Mouse (Mus musculus): ENCODE measurements at regions not wholly inside any gene's neighbourhood (a gene's known extent, or its start where the extent isn't known, plus 50 kb on each side); places are given as distances from the start of the nearest gene placed in this dataset.

GRCm38 (mm10) chr4:142799291-142799690, 413.5 kb downstream of the Prdm2 start:
- no peak for DNase-seq (ENCODE audit: low spot score in 2 of 2)
- intact Hi-C loops (cut with DNase I) = no loop called here

- intact Hi-C loops (cut with DNase I) = no loop called here
- DNase-seq (ENCODE audit: low spot score in 2 of 2) = peak in 1 of 2 experiments; percentile 15
Observed at GRCm38 (mm10) chr4:142798834-142799233, 414.0 kb downstream of the Prdm2 start.

- DNase-seq (ENCODE audit: low spot score in 2 of 2) = no peak
- intact Hi-C loops (cut with DNase I) = no loop called here
Observed at GRCm38 (mm10) chr4:142792606-142792970, 420.2 kb downstream of the Prdm2 start.

- intact Hi-C loops (cut with DNase I) = no loop called here
- no peak for DNase-seq (ENCODE audit: low spot score in 2 of 2)
Observed at GRCm38 (mm10) chr4:142791823-142792605, 420.8 kb downstream of the Prdm2 start.

GRCm38 (mm10) chr4:142789048-142789447, 423.7 kb downstream of the Prdm2 start:
- intact Hi-C loops (cut with DNase I) = no loop called here
- no peak for DNase-seq (ENCODE audit: low spot score in 2 of 2)

- peak in 1 of 2 experiments; percentile 33 for DNase-seq (ENCODE audit: low spot score in 2 of 2)
- intact Hi-C loops (cut with DNase I) = no loop called here
Observed at GRCm38 (mm10) chr4:142785386-142785785, 427.4 kb downstream of the Prdm2 start.

- intact Hi-C loops (cut with DNase I) = no loop called here
- DNase-seq (ENCODE audit: low spot score in 2 of 2) = no peak
Observed at GRCm38 (mm10) chr4:142776711-142777411, 435.9 kb downstream of the Prdm2 start.

- intact Hi-C loops (cut with DNase I) = no loop called here
- DNase-seq (ENCODE audit: low spot score in 2 of 2) = no peak
Observed at GRCm38 (mm10) chr4:142775023-142775422, 437.8 kb downstream of the Prdm2 start.

- intact Hi-C loops (cut with DNase I) = no loop called here
- no peak for DNase-seq (ENCODE audit: low spot score in 2 of 2)
Observed at GRCm38 (mm10) chr4:142773651-142774151, 439.1 kb downstream of the Prdm2 start.

- intact Hi-C loops (cut with DNase I) = no loop called here
- DNase-seq (ENCODE audit: low spot score in 2 of 2) = peak in 1 of 2 experiments; percentile 28
Observed at GRCm38 (mm10) chr4:142772751-142773455, 439.9 kb downstream of the Prdm2 start.

GRCm38 (mm10) chr4:142771520-142772150, 441.2 kb downstream of the Prdm2 start:
- DNase-seq (ENCODE audit: low spot score in 2 of 2) = no peak
- intact Hi-C loops (cut with DNase I) = no loop called here

- intact Hi-C loops (cut with DNase I) = no loop called here
- no peak for DNase-seq (ENCODE audit: low spot score in 2 of 2)
Observed at GRCm38 (mm10) chr4:142770177-142770576, 442.6 kb downstream of the Prdm2 start.

- no peak for DNase-seq (ENCODE audit: low spot score in 2 of 2)
- intact Hi-C loops (cut with DNase I) = no loop called here
Observed at GRCm38 (mm10) chr4:142767665-142768064, 445.1 kb downstream of the Prdm2 start.

GRCm38 (mm10) chr4:142761577-142761976, 451.2 kb downstream of the Prdm2 start:
- intact Hi-C loops (cut with DNase I) = no loop called here
- no peak for DNase-seq (ENCODE audit: low spot score in 2 of 2)

- DNase-seq (ENCODE audit: low spot score in 2 of 2) = no peak
- intact Hi-C loops (cut with DNase I) = no loop called here
Observed at GRCm38 (mm10) chr4:142758102-142758501, 454.7 kb downstream of the Prdm2 start.

GRCm38 (mm10) chr4:142756332-142756731, 456.5 kb downstream of the Prdm2 start:
- intact Hi-C loops (cut with DNase I) = no loop called here
- DNase-seq (ENCODE audit: low spot score in 2 of 2) = peak; percentile 24 to 58

GRCm38 (mm10) chr4:142749918-142750317, 462.9 kb downstream of the Prdm2 start:
- no peak for DNase-seq (ENCODE audit: low spot score in 2 of 2)
- intact Hi-C loops (cut with DNase I) = no loop called here

- DNase-seq (ENCODE audit: low spot score in 2 of 2) = no peak
- intact Hi-C loops (cut with DNase I) = no loop called here
Observed at GRCm38 (mm10) chr4:142723554-142723907, 484.3 kb upstream of the Kazn start.

GRCm38 (mm10) chr4:142722845-142723553, 483.8 kb upstream of the Kazn start:
- DNase-seq (ENCODE audit: low spot score in 2 of 2) = no peak
- intact Hi-C loops (cut with DNase I) = no loop called here
